Mouse (Mus musculus): ENCODE results near the gene Zfp831. TPM values are rescaled to one million over a fixed set of nuclear protein-coding genes. Genes with fewer than 3 reads are reported as not detected.

Zfp831 gene
- total and polyA plus RNA-seq, 3 experiments = 1.4 to 4.1 TPM; not detected in 1

GRCm38 (mm10) chr2:174636750-174637149 lies 6.6 kb upstream of the Zfp831 start:
- Histone ChIP-seq H3K4me3 (ENCODE audit: control insufficient read depth in 1 of 2, insufficient read depth in 1 of 2, low read depth in 2 of 2, low read length in 2 of 2) (no peak overlapping the region), H3K27ac (ENCODE audit: control insufficient read depth, low read depth, low read length) (no peak overlapping the region), H3K4me1 (ENCODE audit: control insufficient read depth in 1 of 2, insufficient read depth in 2 of 2, low read length in 2 of 2) (peaks cover 0 to 2% of the 10 kb centered on the region in 2 experiments; a peak in 1 of 4 replicates), H3K36me3 (ENCODE audit: control insufficient read depth in 1 of 2, insufficient read depth in 2 of 2, low read length in 2 of 2) (no peaks in the 10 kb centered on the region), H3K9ac (ENCODE audit: control insufficient read depth, low read depth, low read length, poor library complexity, severe bottlenecking) (no peak overlapping the region), H3K79me2 (ENCODE audit: control insufficient read depth, insufficient read depth, low read length, poor library complexity) (no peaks in the 10 kb centered on the region), H3K9me3 (replicated peaks; ENCODE audit: insufficient read depth, low read length) (no peaks in the 10 kb centered on the region), H3K27me3 (ENCODE audit: control insufficient read depth in 1 of 2, insufficient read depth in 2 of 2, low read length in 2 of 2) (no peaks in the 10 kb centered on the region)
- TF ChIP-seq TAL1 (IDR thresholded peaks at IDR 0.05; ENCODE audit: low read length) = no peak
- no peak for TF ChIP-seq MXI1 (IDR thresholded peaks at IDR 0.05; ENCODE audit: low read depth, low read length)
- no peak for TF ChIP-seq CHD2 (IDR thresholded peaks at IDR 0.05; ENCODE audit: low read length)
- TF ChIP-seq MAX (IDR thresholded peaks at IDR 0.05; ENCODE audit: low read length) = no peak
- no peak for TF ChIP-seq NRF1 (IDR thresholded peaks at IDR 0.05; ENCODE audit: insufficient read depth, low read depth, low read length, poor library complexity, severe bottlenecking)
- no peak for TF ChIP-seq CTCF (IDR thresholded peaks at IDR 0.05 in 2 of 3, conservative IDR thresholded peaks at IDR 0.05 in 1 of 3; ENCODE audit: control insufficient read depth in 1 of 3, insufficient read depth in 1 of 3, low read depth in 2 of 3, low read length in 3 of 3, poor library complexity in 1 of 3, severe bottlenecking in 1 of 3)
- no peak for TF ChIP-seq USF2 (IDR thresholded peaks at IDR 0.05; ENCODE audit: borderline replicate concordance in 1 of 2, insufficient read depth in 1 of 2, low read depth in 1 of 2, low read length in 2 of 2)
- TF ChIP-seq SMC3 (IDR thresholded peaks at IDR 0.05; ENCODE audit: low read depth, low read length) = no peak
- no peak for TF ChIP-seq EP300 (IDR thresholded peaks at IDR 0.05; ENCODE audit: low read depth in 1 of 2, low read length in 2 of 2)
- no peak for TF ChIP-seq USF1 (IDR thresholded peaks at IDR 0.05; ENCODE audit: low read depth, low read length)
- no peak for TF ChIP-seq RAD21 (IDR thresholded peaks at IDR 0.05; ENCODE audit: low read depth, low read length)
- no peak for TF ChIP-seq POLR2AphosphoS2 (IDR thresholded peaks at IDR 0.05; ENCODE audit: low read length)
- TF ChIP-seq NELFE (IDR thresholded peaks at IDR 0.05; ENCODE audit: low read depth, low read length) = no peak
- TF ChIP-seq POLR2AphosphoS5 (IDR thresholded peaks at IDR 0.05; ENCODE audit: borderline replicate concordance, low read depth, low read length) = no peak
- TF ChIP-seq MAZ (IDR thresholded peaks at IDR 0.05; ENCODE audit: low read depth, low read length) = no peak
- TF ChIP-seq TCF12 (IDR thresholded peaks at IDR 0.05; ENCODE audit: low read depth, low read length) = no peak
- no peak for TF ChIP-seq E2F4 (IDR thresholded peaks at IDR 0.05; ENCODE audit: borderline replicate concordance, low read depth, low read length)
- DNase-seq (ENCODE audit: low read depth, low spot score) = no peak

DNA sequence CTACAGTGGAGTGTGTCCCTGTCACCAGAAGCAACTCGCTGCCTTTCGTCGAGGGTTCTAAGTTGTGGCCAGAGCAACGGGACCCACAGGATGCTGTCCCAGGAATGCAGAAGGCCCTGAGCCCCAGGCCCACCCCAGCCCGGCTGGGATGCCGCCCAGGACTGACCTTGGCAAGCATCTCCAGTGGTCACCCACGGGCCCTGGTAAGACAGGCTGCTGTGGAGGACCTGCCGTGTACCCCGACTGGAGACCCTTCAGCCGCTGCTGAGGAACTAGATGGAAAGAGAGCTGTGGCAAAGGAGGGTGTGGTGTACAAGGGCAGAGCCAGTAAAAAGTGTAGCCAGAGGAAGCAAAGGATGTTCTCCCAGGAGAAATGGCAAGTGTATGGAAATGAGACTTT lies 1.6 kb downstream of the Zfp831 start:
- H3K27ac ChIP-seq (ENCODE audit: control insufficient read depth, low read depth, low read length) = no peak overlapping the region
- H3K27me3 ChIP-seq (ENCODE audit: control insufficient read depth in 1 of 2, insufficient read depth in 2 of 2, low read length in 2 of 2) = no peaks in the 10 kb centered on the region
- H3K79me2 ChIP-seq (ENCODE audit: control insufficient read depth, insufficient read depth, low read length, poor library complexity) = no peaks in the 10 kb centered on the region
- no peaks in the 10 kb centered on the region for H3K9me3 ChIP-seq (replicated peaks; ENCODE audit: insufficient read depth, low read length)
- H3K36me3 ChIP-seq (ENCODE audit: control insufficient read depth in 1 of 2, insufficient read depth in 2 of 2, low read length in 2 of 2) = no peaks in the 10 kb centered on the region
- H3K4me3 ChIP-seq (ENCODE audit: control insufficient read depth in 1 of 2, insufficient read depth in 1 of 2, low read depth in 2 of 2, low read length in 2 of 2) = no peak overlapping the region
- H3K4me1 ChIP-seq (ENCODE audit: control insufficient read depth in 1 of 2, insufficient read depth in 2 of 2, low read length in 2 of 2) = no peaks in the 10 kb centered on the region
- TF ChIP-seq USF2 (IDR thresholded peaks at IDR 0.05; ENCODE audit: borderline replicate concordance in 1 of 2, insufficient read depth in 1 of 2, low read depth in 1 of 2, low read length in 2 of 2) = no peak
- no peak for TF ChIP-seq POLR2AphosphoS2 (IDR thresholded peaks at IDR 0.05; ENCODE audit: low read length)
- TF ChIP-seq CHD1 (IDR thresholded peaks at IDR 0.05; ENCODE audit: low read depth, low read length) = no peak
- H3K9ac ChIP-seq (ENCODE audit: control insufficient read depth, low read depth, low read length, poor library complexity, severe bottlenecking) = no peak overlapping the region
- no peak for DNase-seq (ENCODE audit: low read depth, low spot score)
